Mouse (Mus musculus) central nervous system, embryonic 14 days (tissue): ENCODE results near the gene Kmo. TPM values are rescaled to one million over a fixed set of nuclear protein-coding genes. Genes with fewer than 3 reads are reported as not detected.

Experiments used
- polyA plus RNA-seq: library from polyadenylated mRNA; depleted of rRNA; stranded (reverse); fragments of >200 nt; gene quantifications from 2 replicates; pipeline ENCODE4 v1.2.3, GENCODE M21; 2012; rRNA removed

Kmo gene
- 0.07 and 0.13 TPM in 2 replicates for polyA plus RNA-seq

DNA sequence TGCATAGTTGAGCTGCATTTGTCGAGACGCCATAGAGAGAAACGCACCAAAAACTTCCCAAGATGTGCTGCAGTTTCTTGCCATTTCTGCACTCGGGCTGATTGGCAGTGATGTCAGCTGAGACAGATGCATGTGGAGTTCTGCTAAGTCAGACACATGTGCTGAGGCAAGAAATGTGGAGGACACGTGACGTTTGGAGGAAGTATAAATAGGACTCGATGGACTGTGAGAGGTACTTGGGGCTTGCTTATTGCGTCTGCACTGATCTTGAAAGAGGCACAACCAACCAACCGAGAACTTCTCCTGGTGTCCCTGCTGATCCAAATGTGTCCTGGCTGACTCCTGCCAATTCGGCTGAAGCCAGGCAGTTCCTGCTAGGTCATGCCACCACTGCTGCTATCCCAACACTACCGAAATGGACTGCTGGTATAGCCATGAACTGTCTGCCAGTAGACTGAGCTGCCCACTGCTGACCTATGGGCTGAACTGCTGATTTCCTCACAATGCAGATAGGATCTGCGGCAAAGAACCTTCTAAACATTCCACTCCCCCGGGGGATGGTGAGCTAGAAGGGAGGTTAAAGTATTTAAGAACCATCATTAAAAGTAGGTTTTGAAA is at the start of gene Kmo:
Gene Kmo, plus strand, starts transcription at position 568 of the 618 bp plus-strand sequence.

DNA sequence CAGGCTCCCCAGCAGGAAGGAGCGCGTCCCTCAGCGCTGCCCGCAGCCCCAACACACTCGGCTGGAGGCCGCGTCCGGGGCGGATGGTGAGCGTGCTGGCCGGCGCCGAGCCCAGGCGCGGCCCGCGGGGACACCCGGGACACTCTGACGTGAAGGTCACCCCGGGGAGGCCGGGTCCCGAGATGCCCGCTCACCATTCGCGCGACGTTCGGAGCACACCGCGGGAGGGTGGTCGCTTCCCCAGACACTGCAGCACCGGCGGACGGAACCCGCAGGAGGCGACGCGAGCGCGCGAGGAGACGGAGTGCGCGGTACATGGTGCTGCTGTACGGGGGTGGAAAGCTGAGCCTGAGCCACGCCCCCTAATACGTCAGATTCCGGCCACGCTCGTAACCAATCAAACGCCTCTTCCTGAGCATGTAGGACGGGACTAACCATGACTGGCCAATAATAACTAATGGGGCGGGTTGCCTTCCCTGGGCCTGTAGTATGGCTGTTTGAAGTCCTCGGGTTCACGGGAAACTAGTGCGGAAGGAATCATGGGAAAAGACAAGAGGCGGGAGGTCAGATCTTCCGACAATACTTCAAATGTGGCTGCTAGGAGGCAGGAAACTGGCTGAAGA is 5.2 kb downstream of the Kmo start, which contains the start of gene Fh1:
Gene Fh1, minus strand, starts transcription at position 379 of the 623 bp plus-strand sequence.

DNA sequence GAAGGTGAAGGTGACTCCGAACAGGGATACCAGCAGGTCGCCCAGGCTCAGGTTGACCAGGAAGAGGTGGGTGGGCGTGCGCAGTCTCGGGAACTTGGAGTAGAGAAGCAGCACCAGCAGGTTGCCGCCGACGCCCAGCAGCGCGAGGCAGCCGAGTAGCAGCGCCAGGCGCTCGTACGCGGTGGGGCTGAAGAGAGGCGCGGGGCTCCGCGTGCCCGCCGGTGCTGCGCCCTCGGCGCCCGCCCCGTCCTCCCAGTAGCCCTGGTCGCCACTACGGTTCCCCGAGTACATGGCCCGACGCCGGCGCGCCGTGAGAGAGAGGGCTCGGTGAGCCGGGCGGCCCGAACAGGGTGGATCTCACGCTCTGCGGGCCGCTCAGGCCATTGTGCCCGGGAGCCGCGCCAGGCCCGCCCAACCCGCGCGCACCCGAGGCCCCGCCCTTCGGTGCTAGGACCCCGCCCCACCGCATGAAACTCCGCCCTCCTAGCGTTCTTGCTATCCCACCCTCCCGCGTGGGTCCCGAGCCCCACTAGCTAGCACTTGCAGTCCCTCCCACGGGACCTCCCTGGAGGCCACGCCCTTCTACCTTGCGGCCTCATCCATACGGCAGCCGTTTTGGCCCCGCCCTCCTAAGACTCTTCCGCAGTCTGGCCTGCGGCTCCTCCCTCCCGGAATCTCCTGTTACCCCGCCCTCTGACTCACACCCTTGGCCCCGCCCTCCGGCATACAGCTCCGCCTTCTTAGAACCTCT is 72.2 kb downstream of the Kmo start, which contains the start of the genes Opn3 and Chml:
Gene Opn3, minus strand, starts transcription at position 531 of the 751 bp plus-strand sequence.
Gene Chml, minus strand, starts transcription at position 656 of the 751 bp plus-strand sequence.

DNA sequence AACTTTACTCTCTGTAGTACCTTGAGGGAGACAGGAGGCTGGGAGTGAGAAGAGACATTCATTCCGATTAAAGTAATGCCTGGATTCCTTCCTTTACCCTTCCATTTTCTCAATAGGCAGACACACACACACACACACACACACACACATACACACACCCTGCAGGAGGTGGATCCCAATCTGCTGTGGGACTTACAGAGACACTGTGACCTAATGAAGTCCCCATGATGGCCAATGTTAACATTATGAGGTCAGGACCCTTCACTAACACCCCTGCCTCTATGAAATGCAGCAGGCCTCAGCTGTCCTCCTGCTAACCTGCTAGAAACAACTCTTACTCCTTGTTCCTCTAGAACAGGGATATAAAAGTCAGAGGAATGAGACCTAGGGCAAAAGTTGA is 78.1 kb downstream of the Kmo start, which contains the start of gene Wdr64:
Gene Wdr64, plus strand, starts transcription at position 301 of the 400 bp plus-strand sequence.

Other genes starting within 250 kb of the Kmo start
- 17.3 and 20.1 TPM in 2 replicates for gene Rgs7, start 127.9 kb upstream of the Kmo start, polyA plus RNA-seq
- 80.1 and 83.5 TPM in 2 replicates for gene Fh1, start 5.3 kb downstream of the Kmo start, polyA plus RNA-seq
- 3.2 and 4.4 TPM in 2 replicates for gene Opn3, start 72.4 kb downstream of the Kmo start, polyA plus RNA-seq
- gene Chml, start 72.5 kb downstream of the Kmo start, polyA plus RNA-seq, result 3.7 and 3.9 TPM in 2 replicates
- gene Wdr64, start 78.2 kb downstream of the Kmo start, polyA plus RNA-seq, result 0.05 TPM in 1 of 2 replicates, not detected in the other